Mouse (Mus musculus): ENCODE results near the gene Gm44579.

DNA sequence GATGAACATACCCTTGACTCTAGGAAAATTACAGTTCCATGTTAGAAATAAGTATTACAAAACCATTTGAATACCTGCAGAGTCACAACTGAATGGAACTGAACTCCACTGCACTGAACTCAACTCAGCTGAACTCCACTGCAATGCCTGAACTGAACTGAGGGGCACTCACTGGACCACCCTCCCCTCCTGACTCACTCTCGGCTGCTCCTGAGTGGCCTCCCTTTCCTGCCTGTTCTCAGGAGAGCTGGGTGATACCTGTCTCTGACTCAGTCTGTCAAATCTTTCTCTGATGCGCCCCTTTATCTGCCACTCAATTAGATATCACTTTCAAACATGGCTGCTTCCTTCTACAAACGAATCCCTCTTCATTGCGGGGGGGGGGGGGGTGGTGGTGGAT is 66.6 kb downstream of the Gm44579 start:
- TF ChIP-seq POLR2A (IDR thresholded peaks at IDR 0.05; ENCODE audit: borderline replicate concordance, extremely low read depth, insufficient read depth, insufficient read length, poor library complexity, severe bottlenecking) (no peak), CTCF (IDR thresholded peaks at IDR 0.05; ENCODE audit: borderline replicate concordance, extremely low read depth, insufficient read depth, insufficient read length) (no peak)
